Mouse (Mus musculus): ENCODE data around the gene Nlrp6. TPM values are rescaled to one million over a fixed set of nuclear protein-coding genes. Genes with fewer than 3 reads are reported as not detected.
"Not testable (repeated sequence)": the region's sequence is repeated elsewhere in the genome, so short reads cannot be mapped to it uniquely, and the experiment has no call there.

The Nlrp6 gene
- polyA plus RNA-seq (2016; fragmentation: Nextera tagmentation; extraction: Ambion mirVana): 0.19 TPM in 1 of 2 replicates, not detected in the other

DNA sequence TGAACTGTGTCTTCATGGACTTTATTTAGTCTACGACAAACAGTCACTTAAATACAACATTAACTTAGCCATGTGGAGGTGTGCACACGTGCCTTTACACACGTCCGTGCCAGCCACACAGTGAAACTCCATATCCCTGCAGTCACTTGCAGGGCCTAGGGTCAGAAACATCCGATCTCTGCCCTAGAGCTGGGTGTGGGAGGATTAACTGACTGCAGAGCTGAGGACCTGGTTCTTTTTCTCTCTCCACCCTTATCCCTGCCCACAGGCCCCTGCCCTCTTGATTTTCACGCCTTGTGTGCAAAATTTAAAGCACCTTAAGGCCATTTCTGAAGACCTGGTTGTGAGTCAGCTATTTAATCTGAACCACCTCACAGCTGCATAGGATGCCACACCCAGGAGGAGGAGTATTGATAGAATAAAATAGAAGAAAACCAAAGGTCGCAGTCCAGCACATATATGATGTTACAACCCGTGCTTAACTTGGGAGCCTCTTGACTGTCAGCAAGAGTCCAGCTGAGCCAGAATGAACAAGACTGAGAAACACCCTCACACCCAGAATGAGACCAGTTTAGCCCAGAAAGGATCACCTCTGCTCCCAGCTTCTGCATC, at the start of gene Nlrp6:
Nlrp6 (plus strand) TSS at position 485 of the 612 bp plus-strand sequence.
- WGBS: 76% methylated on average over 8 of the region's 8 CpGs
- H3K4me3 ChIP-seq: peak within 1 kb of the TSS; percentile 55
- no peaks in the 10 kb centered on the region for H3K9me3 ChIP-seq
- peaks cover 83% of the 10 kb centered on the region for H3K27me3 ChIP-seq (replicated peaks; ENCODE audit: low read depth, poor library complexity, severe bottlenecking)
- H3K4me1 ChIP-seq: peaks cover 22% of the 10 kb centered on the region
- no peaks in the 10 kb centered on the region for H3K36me3 ChIP-seq (replicated peaks)
- DNase-seq (ENCODE audit: low spot score): no peak
- H3K27ac ChIP-seq (replicated peaks): no peak within 1 kb of the TSS

DNA sequence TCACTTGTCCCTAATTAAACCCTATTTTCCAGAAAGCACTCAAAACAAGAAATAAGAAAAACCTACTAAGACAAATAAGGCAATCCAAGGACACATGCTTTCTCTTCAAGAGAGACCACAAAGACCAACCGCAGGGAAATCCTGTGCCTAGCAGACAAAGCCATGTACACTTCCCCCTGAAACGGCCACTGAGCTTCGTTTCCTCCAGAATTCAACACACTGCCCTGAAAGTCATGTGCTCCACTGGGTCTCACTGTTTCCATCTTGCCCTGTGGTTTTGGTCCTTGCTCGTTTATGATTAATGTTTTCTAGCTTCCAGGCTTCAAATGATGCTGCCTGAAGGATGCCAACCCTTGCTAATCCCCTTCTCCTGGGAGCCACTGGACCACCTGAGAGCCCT, 46.5 kb upstream of the Nlrp6 start:
- no peak overlapping the region for H3K4me3 ChIP-seq
- no peaks in the 10 kb centered on the region for H3K27me3 ChIP-seq (replicated peaks; ENCODE audit: low read depth, poor library complexity, severe bottlenecking)
- peaks cover 43% of the 10 kb centered on the region for H3K36me3 ChIP-seq (replicated peaks)
- H3K27ac ChIP-seq (replicated peaks): no peak overlapping the region
- H3K9me3 ChIP-seq: no peaks in the 10 kb centered on the region
- 0 out of 2 replicates have a peak, but pooled peaks cover 3% of the 10 kb centered on the region for H3K4me1 ChIP-seq
- WGBS: 87% methylated on average over 4 of the region's 4 CpGs
- DNase-seq (ENCODE audit: low spot score): no peak

DNA sequence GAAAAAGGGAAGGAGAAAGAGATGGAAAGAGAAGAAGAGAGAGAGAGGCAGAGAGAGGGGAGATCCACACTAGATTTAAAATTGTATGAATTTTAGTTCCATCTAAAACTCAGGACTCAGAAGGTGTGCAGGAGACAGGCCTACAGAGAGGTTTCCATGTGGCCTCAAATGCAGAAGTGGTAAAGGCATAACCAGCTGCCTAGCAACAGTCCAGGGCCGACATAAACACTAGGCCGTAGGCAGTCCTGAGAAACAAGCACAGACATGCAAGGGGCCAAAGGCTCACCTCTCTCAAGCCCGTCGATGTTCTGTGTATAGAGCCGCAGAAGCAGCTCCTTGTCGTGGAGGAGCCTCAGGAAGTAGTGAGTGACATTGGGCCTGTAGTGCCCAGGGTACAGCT, 43.3 kb upstream of the Nlrp6 start:
- Histone ChIP-seq H3K4me1 (peaks cover 12% of the 10 kb centered on the region), H3K4me3 (no peak overlapping the region), H3K27me3 (replicated peaks; ENCODE audit: low read depth, poor library complexity, severe bottlenecking) (no peaks in the 10 kb centered on the region), H3K9me3 (no peaks in the 10 kb centered on the region), H3K27ac (replicated peaks) (no peak overlapping the region), H3K36me3 (replicated peaks) (peaks cover 41% of the 10 kb centered on the region)
- DNase-seq (ENCODE audit: low spot score): no peak
- WGBS: 77% methylated on average over 6 of the region's 6 CpGs

DNA sequence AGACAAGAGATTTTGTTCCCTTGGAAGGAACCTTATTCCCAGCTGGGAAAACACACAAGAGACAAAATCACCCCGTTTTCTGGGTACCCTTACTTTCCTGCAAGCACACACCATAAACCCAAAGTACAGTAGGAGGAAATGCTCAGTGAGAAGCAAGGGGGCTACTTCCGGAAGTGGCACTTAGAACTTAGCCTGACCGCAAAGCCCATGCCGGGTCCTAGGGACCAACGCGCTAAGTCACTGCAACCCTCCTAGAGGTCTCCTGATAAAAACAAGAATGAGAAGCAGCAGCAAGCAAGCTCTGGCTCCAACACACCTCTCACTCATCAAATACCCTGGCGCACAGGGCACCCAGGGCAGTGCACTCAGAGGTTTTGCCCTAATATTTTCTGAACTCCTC, 41.3 kb upstream of the Nlrp6 start:
- Histone ChIP-seq H3K27me3 (replicated peaks; ENCODE audit: low read depth, poor library complexity, severe bottlenecking) (no peaks in the 10 kb centered on the region), H3K4me1 (peaks cover 23% of the 10 kb centered on the region), H3K9me3 (no peaks in the 10 kb centered on the region), H3K4me3 (no peak overlapping the region), H3K36me3 (replicated peaks) (peaks cover 40% of the 10 kb centered on the region), H3K27ac (replicated peaks) (no peak overlapping the region)
- no peak for DNase-seq (ENCODE audit: low spot score)
- WGBS: 91% methylated on average over 7 of the region's 7 CpGs

DNA sequence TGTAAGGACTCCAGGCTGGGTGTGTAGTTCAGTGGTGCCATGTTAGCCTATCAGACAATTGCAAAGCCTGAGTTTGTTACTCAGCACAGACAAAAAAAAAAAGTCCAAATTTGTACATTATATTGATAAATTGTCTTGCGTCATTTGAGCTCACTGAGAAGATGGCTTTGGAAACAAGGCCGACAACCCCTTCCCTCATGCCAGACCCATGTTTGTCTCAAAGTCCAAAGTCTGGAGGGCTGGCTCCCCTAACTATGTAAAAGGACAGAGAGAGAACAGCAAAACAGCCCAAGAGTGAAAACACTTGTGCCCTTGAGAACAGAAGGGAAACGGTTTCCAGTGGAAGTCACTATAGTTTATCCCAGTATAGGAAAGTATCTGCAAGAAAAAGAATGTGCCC, 40.3 kb upstream of the Nlrp6 start:
- H3K4me3 ChIP-seq: peak overlapping the region; percentile 98; the same call in 1 of the 2 replicates
- H3K9me3 ChIP-seq: no peaks in the 10 kb centered on the region
- no peak overlapping the region for H3K27ac ChIP-seq (replicated peaks)
- H3K27me3 ChIP-seq (replicated peaks; ENCODE audit: low read depth, poor library complexity, severe bottlenecking): no peaks in the 10 kb centered on the region
- H3K36me3 ChIP-seq (replicated peaks): peaks cover 42% of the 10 kb centered on the region
- 85% methylated on average over 3 of the region's 3 CpGs for WGBS
- no peak for DNase-seq (ENCODE audit: low spot score)
- peaks cover 23% of the 10 kb centered on the region for H3K4me1 ChIP-seq

DNA sequence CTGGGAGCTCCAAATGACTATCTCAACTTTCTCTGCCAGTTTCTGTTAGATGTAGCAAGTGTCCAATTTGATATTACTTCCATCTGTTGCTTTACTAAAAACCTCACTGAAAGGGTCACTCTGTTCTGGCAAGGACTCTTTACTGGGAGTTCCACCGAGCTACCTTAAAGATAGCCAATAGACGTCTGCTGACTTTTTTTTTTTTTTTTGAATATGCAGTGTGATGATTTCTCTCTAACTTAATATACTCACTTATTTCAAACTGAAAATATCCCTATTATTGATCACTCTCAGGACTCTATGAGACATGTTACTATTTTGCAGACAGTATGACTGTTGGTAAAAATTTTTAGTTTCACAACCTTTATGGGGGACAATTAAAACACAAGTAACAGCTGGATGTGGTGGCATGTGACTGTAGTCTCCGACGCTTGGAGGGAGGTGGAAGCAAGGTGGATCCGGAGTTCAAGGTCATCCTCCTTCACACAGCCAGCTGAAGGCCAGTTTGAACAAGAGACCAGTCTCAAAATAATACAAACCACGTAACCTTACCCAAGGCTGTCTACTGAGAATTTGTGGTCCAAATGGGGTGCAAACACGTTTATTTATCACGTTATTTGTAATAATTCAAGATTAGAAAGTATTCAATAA, 39.7 kb upstream of the Nlrp6 start:
- WGBS: 34% methylated on average over 8 of the region's 8 CpGs
- Histone ChIP-seq H3K9me3 (no peaks in the 10 kb centered on the region), H3K27ac (replicated peaks) (peak overlapping the region; percentile 88), H3K4me3 (peak overlapping the region; percentile 98), H3K27me3 (replicated peaks; ENCODE audit: low read depth, poor library complexity, severe bottlenecking) (no peaks in the 10 kb centered on the region), H3K4me1 (peaks cover 23% of the 10 kb centered on the region), H3K36me3 (replicated peaks) (peaks cover 43% of the 10 kb centered on the region)
- no peak for DNase-seq (ENCODE audit: low spot score)

DNA sequence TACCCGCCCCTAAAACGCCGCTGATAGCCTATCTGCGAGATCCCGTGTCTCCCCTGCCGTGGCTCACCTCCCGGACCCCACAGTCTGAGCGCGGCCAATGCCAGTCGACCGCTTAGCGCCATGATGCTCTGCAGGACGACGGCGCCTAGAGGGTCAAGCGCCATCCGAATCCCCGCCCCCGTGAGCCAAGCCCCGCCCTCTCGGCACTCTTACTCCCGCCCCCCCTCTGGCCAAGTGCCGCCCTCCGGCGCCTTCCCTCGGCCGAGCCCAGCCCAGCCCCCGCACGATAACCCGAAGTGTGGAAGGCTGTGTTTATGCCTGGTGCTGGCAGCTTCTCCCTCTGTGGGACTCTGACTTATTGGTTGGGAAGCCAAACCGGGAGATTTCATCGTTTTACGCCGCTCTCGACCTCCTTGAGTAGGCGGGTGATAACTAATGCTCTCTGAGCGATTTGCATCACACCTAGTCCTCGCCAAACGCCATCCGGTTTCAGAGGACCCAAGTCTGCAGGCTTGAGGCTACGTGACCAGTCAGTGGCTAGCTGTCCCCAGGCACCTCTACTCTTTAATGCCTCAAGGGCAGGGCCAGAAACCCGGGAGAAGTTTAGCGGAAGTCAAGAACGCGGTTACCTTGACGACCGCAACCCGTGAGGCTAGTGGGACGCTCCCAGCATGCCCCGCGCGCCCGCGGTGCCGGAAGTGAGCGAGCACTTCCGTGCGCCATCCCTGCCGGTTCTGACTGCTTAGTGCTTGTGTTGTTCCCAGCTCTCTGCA, 38.8 kb upstream of the Nlrp6 start, which contains the start of the genes Psmd13 and Sirt3:
Psmd13 (plus strand) TSS at position 273 of the 773 bp plus-strand sequence.
Sirt3 (minus strand) TSS at position 614 of the 773 bp plus-strand sequence.
- H3K27ac ChIP-seq (replicated peaks): peak within 1 kb of the TSS; percentile 88
- H3K27me3 ChIP-seq (replicated peaks; ENCODE audit: low read depth, poor library complexity, severe bottlenecking): no peaks in the 10 kb centered on the region
- peak; percentile 94 for DNase-seq (ENCODE audit: low spot score)
- peaks cover 43% of the 10 kb centered on the region for H3K36me3 ChIP-seq (replicated peaks)
- H3K4me3 ChIP-seq: peak within 1 kb of the TSS; percentile 98
- peaks cover 23% of the 10 kb centered on the region for H3K4me1 ChIP-seq
- H3K9me3 ChIP-seq: no peaks in the 10 kb centered on the region
- WGBS: under 1% methylated on average over 59 of the region's 59 CpGs

DNA sequence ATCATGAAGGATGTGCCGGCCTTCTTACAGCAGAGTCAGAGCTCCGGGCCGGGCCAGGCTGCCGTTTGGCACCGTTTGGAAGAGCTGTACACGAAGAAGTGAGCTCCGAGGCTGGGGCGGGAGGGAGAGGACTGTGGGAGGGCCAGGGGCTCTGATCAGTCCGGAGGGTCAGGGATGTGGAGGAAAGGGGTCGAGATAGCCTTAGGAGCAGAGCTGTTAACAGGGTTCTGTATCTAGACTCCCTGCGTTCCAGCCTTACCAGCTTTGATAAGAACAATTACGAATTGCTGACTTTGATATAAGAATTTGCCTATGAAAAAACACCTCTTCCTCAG, 38.3 kb upstream of the Nlrp6 start:
- no peaks in the 10 kb centered on the region for H3K9me3 ChIP-seq
- H3K27me3 ChIP-seq (replicated peaks; ENCODE audit: low read depth, poor library complexity, severe bottlenecking): no peaks in the 10 kb centered on the region
- no peak for DNase-seq (ENCODE audit: low spot score)
- WGBS: under 1% methylated on average over 12 of the region's 12 CpGs
- H3K27ac ChIP-seq (replicated peaks): peak overlapping the region; percentile 88
- H3K36me3 ChIP-seq (replicated peaks): peaks cover 43% of the 10 kb centered on the region
- H3K4me1 ChIP-seq: peaks cover 23% of the 10 kb centered on the region
- peak overlapping the region; percentile 98 for H3K4me3 ChIP-seq

DNA sequence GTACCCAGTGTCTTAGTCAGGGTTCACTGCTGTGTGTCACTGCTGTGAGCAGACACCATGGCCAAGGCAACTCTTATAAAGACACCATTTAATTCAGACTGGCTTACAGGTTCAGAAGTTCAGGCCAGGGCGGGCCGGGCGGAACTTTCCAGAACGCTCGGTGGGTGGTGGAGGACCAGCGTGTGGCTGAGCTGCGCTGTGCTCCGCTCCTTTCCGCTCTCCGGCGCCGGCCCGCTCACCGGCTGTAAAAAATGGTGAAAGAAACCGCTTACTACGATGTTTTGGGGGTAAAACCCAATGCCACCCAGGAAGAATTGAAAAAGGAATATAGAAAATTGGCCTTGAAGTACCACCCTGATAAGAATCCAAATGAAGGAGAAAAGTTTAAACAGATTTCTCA, 30.1 kb upstream of the Nlrp6 start:
- not testable (repeated sequence) for H3K4me1 ChIP-seq; H3K27me3 ChIP-seq (replicated peaks; ENCODE audit: low read depth, poor library complexity, severe bottlenecking); H3K27ac ChIP-seq (replicated peaks); DNase-seq (ENCODE audit: low spot score); H3K9me3 ChIP-seq; H3K4me3 ChIP-seq
- 97% methylated on average over 16 of the region's 16 CpGs for WGBS
- H3K36me3 ChIP-seq (replicated peaks): peaks cover 89% of the 10 kb centered on the region

DNA sequence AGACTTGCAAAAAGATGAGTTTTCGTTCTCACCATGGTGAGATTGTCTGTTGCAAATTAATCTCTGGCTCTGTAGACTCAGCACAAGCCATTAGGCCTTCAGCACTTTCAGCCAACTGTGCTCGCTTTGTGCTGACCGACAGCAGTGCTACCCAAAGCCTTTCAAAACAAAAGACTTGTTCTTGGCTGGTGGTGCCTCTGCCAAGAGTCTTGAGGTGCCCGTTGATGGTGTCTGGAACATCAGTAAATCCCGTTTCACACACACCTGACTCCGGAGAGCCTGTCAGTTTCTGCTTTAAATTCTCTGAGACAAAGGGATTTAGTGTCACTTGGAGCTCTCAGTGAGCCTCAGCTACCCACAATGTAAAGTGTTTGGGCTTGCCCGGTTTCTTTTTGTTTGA, 26.7 kb upstream of the Nlrp6 start:
- no peak overlapping the region for H3K4me3 ChIP-seq
- no peaks in the 10 kb centered on the region for H3K9me3 ChIP-seq
- no peaks in the 10 kb centered on the region for H3K4me1 ChIP-seq
- no peak for DNase-seq (ENCODE audit: low spot score)
- WGBS: 91% methylated on average over 7 of the region's 7 CpGs
- no peak overlapping the region for H3K27ac ChIP-seq (replicated peaks)
- H3K27me3 ChIP-seq (replicated peaks; ENCODE audit: low read depth, poor library complexity, severe bottlenecking): no peaks in the 10 kb centered on the region
- H3K36me3 ChIP-seq (replicated peaks): peaks cover 89% of the 10 kb centered on the region

DNA sequence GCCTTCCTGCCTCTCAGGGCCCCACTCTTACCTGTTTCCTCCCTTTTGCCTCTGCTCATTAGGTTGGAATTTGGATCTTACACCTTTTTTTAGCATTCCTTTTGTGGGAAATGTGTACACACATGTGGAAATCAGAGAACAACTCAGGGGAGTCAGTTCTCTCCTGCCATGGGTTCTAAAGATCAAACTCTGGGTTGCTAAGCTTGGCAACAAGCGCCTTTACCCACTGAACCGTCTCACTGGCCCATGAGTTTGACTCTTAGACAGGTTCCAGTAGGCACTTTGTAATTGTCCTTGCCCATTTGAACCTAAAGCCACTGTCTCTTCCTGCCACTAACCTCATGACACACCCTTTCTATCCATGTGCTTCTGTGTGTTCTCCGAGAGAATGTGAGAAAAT, 26.1 kb upstream of the Nlrp6 start:
- Histone ChIP-seq H3K9me3 (no peaks in the 10 kb centered on the region), H3K27me3 (replicated peaks; ENCODE audit: low read depth, poor library complexity, severe bottlenecking) (no peaks in the 10 kb centered on the region), H3K4me3 (no peak overlapping the region), H3K4me1 (no peaks in the 10 kb centered on the region), H3K36me3 (replicated peaks) (peaks cover 88% of the 10 kb centered on the region), H3K27ac (replicated peaks) (no peak overlapping the region)
- 94% methylated on average over 3 of the region's 3 CpGs for WGBS
- no peak for DNase-seq (ENCODE audit: low spot score)

DNA sequence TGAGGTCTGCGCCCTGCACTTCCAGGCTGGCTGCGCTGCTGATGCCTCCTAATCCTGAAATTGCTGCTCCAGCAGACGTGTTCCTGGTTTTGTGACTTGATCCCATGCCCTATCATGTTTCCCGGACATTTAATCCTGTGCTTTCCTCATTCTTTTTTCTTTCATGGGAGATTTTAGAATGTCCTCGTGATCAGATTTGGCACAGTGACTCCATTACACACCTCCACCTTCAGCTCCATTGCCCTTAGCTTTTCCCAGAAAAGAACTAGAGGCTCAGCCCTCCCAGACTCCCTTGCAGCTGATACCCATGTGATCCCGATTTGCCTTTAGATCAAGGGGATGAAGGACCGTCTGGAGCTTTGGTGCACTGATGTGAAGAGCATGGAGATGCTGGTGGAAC, 22.8 kb upstream of the Nlrp6 start:
- Histone ChIP-seq H3K4me3 (no peak overlapping the region), H3K27ac (replicated peaks) (no peak overlapping the region), H3K27me3 (replicated peaks; ENCODE audit: low read depth, poor library complexity, severe bottlenecking) (no peaks in the 10 kb centered on the region), H3K9me3 (no peaks in the 10 kb centered on the region), H3K36me3 (replicated peaks) (peaks cover 65% of the 10 kb centered on the region), H3K4me1 (peaks cover 13% of the 10 kb centered on the region)
- DNase-seq (ENCODE audit: low spot score): no peak
- 80% methylated on average over 7 of the region's 7 CpGs for whole genome bisulfite sequencing
